In genomic region chr7:118304812-118305211, GRCm38 (mm10) we compare ENCODE assay signal across 8 mouse cellular contexts.
DNase-seq lines count a peak whose midpoint lies in the region; ATAC-seq and TF ChIP-seq lines count a peak whose summit lies in the region.

No protein-coding gene starts in this region.

- no peak overlapping the region for H3K4me2 ChIP-seq in forebrain, embryonic 11.5 days (ENCODE audit: low read depth, low read length, severe bottlenecking)
- H3K4me2 ChIP-seq in lung, postnatal 0 days (replicated peaks; ENCODE audit: low read depth, low read length) = no peak overlapping the region

- no peaks in the 10 kb centered on the region for H3K9me3 ChIP-seq in forebrain, embryonic 11.5 days (ENCODE audit: control insufficient read depth, low read length)
- H3K9me3 ChIP-seq in lung, postnatal 0 days (ENCODE audit: low read length) = no peaks in the 10 kb centered on the region

- intact Hi-C loops in heart, postnatal 36 days (cut with DNase I) = loop anchor here (1.0 to 5.0 kb wide), 5 partner anchors 104 to 383 kb away; partner anchors contain the start of gene Syt17

- TF ChIP-seq EP300 in lung, postnatal 0 days (IDR thresholded peaks at IDR 0.05) = no peak

- H3K4me3 ChIP-seq in forebrain, embryonic 11.5 days (ENCODE audit: low read depth, low read length) = no peak overlapping the region
- H3K4me3 ChIP-seq in lung, postnatal 0 days (ENCODE audit: low read depth, low read length) = no peak overlapping the region

- H3K36me3 ChIP-seq in forebrain, embryonic 11.5 days (ENCODE audit: control insufficient read depth, insufficient read depth, low read length) = no peaks in the 10 kb centered on the region
- H3K36me3 ChIP-seq in lung, postnatal 0 days (ENCODE audit: insufficient read depth, low read length) = no peaks in the 10 kb centered on the region

- ATAC-seq in forebrain, embryonic 11.5 days (replicated peaks; ENCODE audit: low FRiP score) = peak; percentile 63; the same call in 1 of the 2 replicates
- peak; percentile 66 for ATAC-seq in lung, postnatal 0 days

- no peak overlapping the region for H3K9ac ChIP-seq in forebrain, embryonic 11.5 days (ENCODE audit: low read length)
- no peak overlapping the region for H3K9ac ChIP-seq in lung, postnatal 0 days (replicated peaks; ENCODE audit: low read depth)

- no peaks in the 10 kb centered on the region for H3K4me1 ChIP-seq in forebrain, embryonic 11.5 days (replicated peaks; ENCODE audit: control insufficient read depth, insufficient read depth, low read length)
- H3K4me1 ChIP-seq in lung, postnatal 0 days (ENCODE audit: insufficient read depth, low read depth, low read length) = no peaks in the 10 kb centered on the region

- peak; percentile 82 for DNase-seq in ES-CJ7 (ENCODE audit: low read depth, low spot score)
- peak; percentile 48 for DNase-seq in c-Kit-negative CD71-positive TER-119-positive erythroid progenitor cells, embryonic 14.5 days (ENCODE audit: low read depth, low spot score)
- peak; percentile 90 for DNase-seq in forebrain, embryonic 11.5 days (ENCODE audit: low spot score)
- DNase-seq in heart, postnatal 36 days = peak; percentile 79 to 84
- DNase-seq in layer of hippocampus, adult 11-12 months (ENCODE audit: low spot score) = peak; percentile 81
- peak; percentile 83 for DNase-seq in lung, postnatal 0 days (ENCODE audit: low spot score)
- DNase-seq in ovary, postnatal 36 days (ENCODE audit: low spot score) = peak; percentile 65
- peak; percentile 41 to 85 for DNase-seq in thymus, postnatal 10 days (ENCODE audit: low spot score in 2 of 2)

- H3K27ac ChIP-seq in forebrain, embryonic 11.5 days (ENCODE audit: low read depth, low read length) = no peak overlapping the region
- H3K27ac ChIP-seq in lung, postnatal 0 days (ENCODE audit: low read length) = no peak overlapping the region

- TF ChIP-seq CTCF in lung, postnatal 0 days (IDR thresholded peaks at IDR 0.05) = peak; percentile 98

- under 1% methylated on average over 8 of the region's 8 CpGs for WGBS in forebrain, embryonic 11.5 days
- WGBS in lung, postnatal 0 days = 0% methylated on average over 8 of the region's 8 CpGs

- H3K27me3 ChIP-seq in forebrain, embryonic 11.5 days (ENCODE audit: control insufficient read depth, insufficient read depth, low read length) = no peaks in the 10 kb centered on the region
- H3K27me3 ChIP-seq in lung, postnatal 0 days (replicated peaks; ENCODE audit: insufficient read depth, low read length) = no peaks in the 10 kb centered on the region
